Mouse (Mus musculus) embryonic fibroblast, embryonic 13.5 days (primary cell): Measurements from ENCODE around the gene Micall1.

ENCODE experiments used
- CTCF ChIP-seq: IDR thresholded peaks from 2 replicates; pipeline ENCODE4 v1.5.1; 2011; ENCODE audit warnings: mild to moderate bottlenecking, control low read depth, low read length, moderate library complexity, borderline replicate concordance; ENCODE audit not compliant: insufficient read depth
- POLR2A ChIP-seq: IDR thresholded peaks from 2 replicates; pipeline ENCODE4 v1.6.1; 2011; ENCODE audit warnings: low read depth, mild to moderate bottlenecking, control low read depth, low read length, moderate library complexity

DNA sequence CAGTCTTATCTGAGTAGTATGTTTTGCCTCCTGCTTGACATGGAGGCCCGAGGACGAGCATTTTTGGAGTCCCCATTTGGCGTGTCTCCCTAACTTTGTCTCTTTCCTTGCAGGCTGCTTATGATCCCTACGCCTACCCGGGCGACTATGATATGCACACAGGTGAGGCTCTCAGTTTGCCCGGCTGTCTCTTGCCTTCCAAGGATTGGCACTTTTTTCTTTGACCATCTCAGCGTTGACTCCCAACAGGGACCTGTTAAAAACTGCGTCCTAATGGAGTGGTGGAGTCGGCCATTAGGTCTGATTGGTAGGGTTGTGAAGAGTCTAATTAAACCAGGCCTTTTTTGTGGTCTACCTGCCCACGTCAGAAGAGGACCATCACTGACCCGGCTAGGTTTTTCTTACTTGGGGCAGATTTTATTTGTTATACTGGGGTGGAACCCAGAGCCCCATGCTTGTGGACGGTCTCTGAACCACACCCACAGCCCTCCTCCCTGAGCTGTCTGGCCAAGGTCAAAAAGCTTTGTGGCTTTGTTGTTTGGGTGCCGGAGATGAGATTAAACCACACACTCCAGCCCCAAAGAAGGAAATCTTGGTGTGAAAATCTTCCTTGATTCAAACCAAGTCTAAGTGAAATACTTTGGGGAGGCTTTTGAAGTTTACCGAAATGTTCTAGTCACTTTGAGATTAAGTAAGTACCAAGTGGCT lies 32.9 kb upstream of the Micall1 start:
- TF ChIP-seq POLR2A (no peak), CTCF (no peak)
